Mouse (Mus musculus) adrenal gland, postnatal 4 days (tissue): ENCODE results near the gene Gbe1. TPM values are rescaled to one million over a fixed set of nuclear protein-coding genes. Genes with fewer than 3 reads are reported as not detected.

ENCODE experiments used
- DNase-seq, 2 experiments: peaks; one replicate each; pipeline ENCODE4 v3.0.0; 2021 to 2022; ENCODE audit warnings: low spot score in 2 of 2, mixed read lengths in 2 of 2
- total RNA-seq, 2 experiments: library from RNA; stranded (reverse); gene quantifications; 2 replicates each; pipeline ENCODE4 v1.2.3; 2021

Gbe1 gene
- total RNA-seq, 2 experiments from 2014 or later = 22.5 to 25.5 TPM

GRCm38 (mm10) chr16:70562574-70562973 is 248.8 kb downstream of the Gbe1 start:
- no peak for DNase-seq

- no peak for DNase-seq
These were observed 249.7 kb downstream of the Gbe1 start for GRCm38 (mm10) chr16:70563456-70563855.

- DNase-seq = no peak
These were observed 254.9 kb downstream of the Gbe1 start for GRCm38 (mm10) chr16:70568341-70569265.

GRCm38 (mm10) chr16:70585964-70586363 is 272.2 kb downstream of the Gbe1 start:
- no peak for DNase-seq

- DNase-seq = no peak
These were observed 288.6 kb downstream of the Gbe1 start for GRCm38 (mm10) chr16:70602326-70602725.

- no peak for DNase-seq
These were observed 294.6 kb downstream of the Gbe1 start for GRCm38 (mm10) chr16:70608358-70608757.

- DNase-seq = no peak
These were observed 303.9 kb downstream of the Gbe1 start for GRCm38 (mm10) chr16:70617691-70618090.

- DNase-seq = no peak
These were observed 304.4 kb downstream of the Gbe1 start for GRCm38 (mm10) chr16:70618168-70618567.
